Mouse (Mus musculus) 416B (cell line): ENCODE data around the gene Nf2.

ENCODE experiments used
- DNase-seq: peaks from one replicate; pipeline ENCODE4 v3.0.0; 2011; ENCODE audit warnings: low read depth

Nf2 gene

DNA sequence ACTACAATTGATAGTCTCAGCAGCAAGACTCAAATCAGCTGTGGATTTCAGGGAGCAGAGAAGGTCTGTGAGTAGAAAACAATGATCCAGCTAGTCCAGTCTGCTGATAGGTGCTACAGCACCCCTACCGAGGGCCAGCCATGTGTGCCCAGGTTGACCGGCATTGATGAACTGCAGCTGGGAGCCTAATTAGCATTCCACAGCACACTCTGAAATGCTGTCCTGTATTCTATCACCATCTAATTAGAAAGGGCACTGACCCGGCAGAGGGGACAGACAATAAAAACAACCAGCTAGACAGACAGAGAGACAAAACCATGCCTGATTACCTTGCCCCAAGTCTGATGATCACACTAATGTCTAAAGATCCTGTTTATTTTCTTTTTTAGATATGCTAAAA lies 56.3 kb downstream of the Nf2 start:
- no peak for DNase-seq

GRCm38 (mm10) chr11:4791549-4791948 lies 57.8 kb downstream of the Nf2 start:
- DNase-seq = no peak

GRCm38 (mm10) chr11:4789691-4790090 lies 59.6 kb downstream of the Nf2 start:
- no peak for DNase-seq

DNA sequence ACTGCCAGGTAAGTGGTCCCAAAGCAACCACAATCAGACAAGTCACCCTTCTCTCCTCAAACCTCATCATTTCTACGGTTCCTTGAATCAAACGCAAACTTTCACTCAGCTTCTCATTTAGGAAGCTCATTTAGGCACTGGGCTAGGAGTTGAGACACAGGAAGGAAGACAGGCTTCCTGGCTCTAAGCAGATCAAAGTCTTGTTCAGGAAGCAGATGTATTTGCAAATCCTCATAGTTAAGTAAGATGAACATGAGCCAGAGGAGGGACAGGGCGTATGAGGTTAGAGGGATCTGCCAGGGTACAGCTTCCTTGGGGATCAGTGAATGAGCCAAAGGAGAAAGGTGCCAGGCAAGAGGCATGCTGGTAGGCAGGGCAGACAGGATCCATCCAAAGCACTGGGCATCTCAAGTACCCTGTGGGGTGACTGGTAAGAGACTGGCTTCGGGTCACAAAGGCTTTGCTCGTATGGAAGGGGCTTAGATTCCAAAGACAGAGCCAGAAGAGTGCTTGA lies 64.7 kb downstream of the Nf2 start:
- peak; percentile 87 for DNase-seq

DNA sequence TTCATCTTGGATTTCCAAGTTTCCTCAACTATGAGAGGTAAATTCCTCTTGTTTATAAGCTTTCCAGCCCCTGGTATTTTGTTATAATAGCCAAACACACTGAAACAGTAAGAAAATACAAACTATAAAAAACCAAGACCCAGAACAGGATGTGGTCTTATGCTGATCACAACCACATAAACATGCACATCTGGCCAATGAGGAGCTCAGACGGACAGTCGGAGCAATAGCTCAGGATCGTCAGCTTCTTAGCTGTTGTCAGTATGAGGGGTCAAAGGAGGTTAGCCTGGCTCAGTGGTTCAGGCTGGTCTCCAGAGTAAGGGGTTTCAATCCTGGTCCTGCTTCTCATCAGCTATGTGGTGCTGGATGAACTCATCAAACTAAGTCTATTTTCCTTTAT lies 66.2 kb downstream of the Nf2 start:
- DNase-seq = peak; percentile 57

GRCm38 (mm10) chr11:4780927-4781326 lies 68.4 kb downstream of the Nf2 start:
- no peak for DNase-seq

GRCm38 (mm10) chr11:4772925-4773324 lies 76.4 kb downstream of the Nf2 start:
- peak; percentile 54 for DNase-seq

GRCm38 (mm10) chr11:4771756-4772155 lies 77.6 kb downstream of the Nf2 start:
- DNase-seq = no peak

DNA sequence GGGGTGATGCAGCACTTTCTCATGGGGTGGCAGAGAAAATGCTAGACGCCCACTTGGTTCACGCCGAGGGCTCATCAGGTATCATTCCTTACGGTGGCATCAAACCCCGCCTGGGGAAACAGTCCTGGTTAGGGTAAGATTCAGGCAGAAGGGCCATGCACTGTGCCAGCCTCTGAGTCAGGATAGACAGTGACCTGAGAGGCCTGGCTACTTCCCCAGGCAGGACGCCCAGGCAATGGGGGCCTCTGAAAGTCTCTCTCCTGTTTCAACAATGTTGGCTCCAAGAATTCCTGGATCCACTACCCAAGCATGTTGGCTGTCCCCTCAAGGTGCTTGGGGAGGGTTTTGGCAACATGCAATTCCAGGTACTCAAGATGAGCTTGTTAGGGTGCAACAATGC lies 79.5 kb downstream of the Nf2 start:
- DNase-seq = no peak

DNA sequence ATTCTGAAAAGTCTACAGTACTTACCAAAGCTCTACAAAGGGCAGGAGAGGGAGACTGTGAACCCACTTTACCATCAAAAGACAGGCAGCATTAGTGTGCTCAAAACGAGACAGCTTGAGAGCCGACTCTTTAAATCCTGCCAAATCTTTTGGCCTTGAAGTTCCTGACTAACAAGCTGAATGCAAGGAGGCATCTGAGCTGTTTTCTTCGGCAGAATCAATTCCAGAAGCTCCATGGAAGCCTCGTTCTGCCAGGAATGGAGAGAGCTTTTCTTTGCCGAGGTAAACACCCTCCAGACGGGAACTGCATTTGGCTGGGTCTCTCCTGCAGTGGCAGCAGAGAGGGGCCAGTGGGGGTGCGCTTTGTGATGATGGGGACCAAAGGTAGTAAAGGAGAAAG lies 80.0 kb downstream of the Nf2 start:
- DNase-seq = no peak

DNA sequence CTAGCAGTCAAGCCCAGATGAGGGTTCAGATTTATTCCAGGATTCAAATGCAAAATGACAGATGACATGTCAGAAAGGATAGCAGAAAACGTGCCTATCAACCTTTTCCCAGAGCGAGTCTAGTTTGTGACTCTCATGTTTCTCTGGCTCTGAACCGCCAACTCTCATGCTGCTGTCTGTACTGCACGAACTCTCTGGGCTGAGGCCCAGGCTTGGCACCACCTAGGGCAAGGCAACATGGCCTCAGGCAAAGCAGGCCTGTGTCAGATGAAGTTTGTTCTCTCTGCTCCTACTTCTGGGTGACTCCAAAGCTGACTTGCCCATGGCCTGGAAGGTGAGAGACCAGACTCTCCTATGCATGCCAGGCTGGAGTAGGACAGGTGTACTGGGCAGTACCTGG lies 80.9 kb downstream of the Nf2 start:
- DNase-seq = no peak

DNA sequence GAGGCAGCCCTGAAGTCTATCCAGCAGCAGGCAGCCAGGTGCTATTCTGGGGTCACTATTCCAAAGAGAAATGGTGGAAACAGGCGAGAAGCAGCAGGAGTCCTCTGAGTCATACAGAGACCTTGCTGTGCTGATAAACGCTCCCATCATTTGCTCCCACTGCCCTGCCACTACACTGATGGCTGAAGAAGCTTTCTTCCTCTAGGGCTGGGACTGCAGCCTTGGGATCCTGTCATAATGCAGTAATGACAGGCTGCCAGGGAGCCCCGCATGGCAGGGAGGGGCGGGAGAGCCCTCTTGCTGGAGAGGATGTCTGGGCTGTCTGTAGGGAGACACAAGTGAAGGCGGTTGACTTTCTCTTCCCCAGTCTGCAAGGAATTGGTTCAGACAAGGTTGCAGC lies 84.9 kb downstream of the Nf2 start:
- no peak for DNase-seq

GRCm38 (mm10) chr11:4763631-4764030 lies 85.7 kb downstream of the Nf2 start:
- DNase-seq = no peak

- DNase-seq = no peak
Measured at GRCm38 (mm10) chr11:4762511-4762910, 86.8 kb downstream of the Nf2 start.

- no peak for DNase-seq
Measured at GRCm38 (mm10) chr11:4761991-4762390, 87.3 kb downstream of the Nf2 start.

GRCm38 (mm10) chr11:4760438-4760837 lies 88.9 kb downstream of the Nf2 start:
- DNase-seq = no peak

GRCm38 (mm10) chr11:4757789-4758158 lies 91.6 kb downstream of the Nf2 start:
- DNase-seq = no peak

GRCm38 (mm10) chr11:4756984-4757788 lies 92.2 kb downstream of the Nf2 start:
- no peak for DNase-seq

GRCm38 (mm10) chr11:4756460-4756859 lies 92.9 kb downstream of the Nf2 start:
- no peak for DNase-seq

DNA sequence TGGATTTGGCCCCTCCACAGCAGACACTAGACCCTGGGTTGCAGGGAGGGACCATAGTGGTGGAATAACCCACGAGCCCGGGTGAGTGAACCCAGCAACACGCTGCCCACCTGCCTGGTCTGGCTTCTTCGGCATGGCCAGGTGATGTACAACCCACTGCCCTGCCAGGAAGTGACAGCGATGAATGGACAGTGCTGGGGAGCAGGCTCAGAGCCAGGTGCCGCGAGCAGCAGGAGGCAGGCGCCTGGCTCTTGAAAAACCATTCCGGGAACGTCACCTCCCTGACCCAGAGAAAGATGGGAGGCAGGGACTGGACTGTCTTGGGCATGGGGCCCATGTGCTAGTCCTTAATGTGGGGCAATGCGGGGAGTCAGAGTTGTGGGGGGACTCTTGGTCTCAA lies 94.5 kb downstream of the Nf2 start:
- DNase-seq = no peak

GRCm38 (mm10) chr11:4754036-4754435 lies 95.3 kb downstream of the Nf2 start:
- DNase-seq = peak; percentile 26

GRCm38 (mm10) chr11:4752836-4753235 lies 96.5 kb downstream of the Nf2 start:
- DNase-seq = no peak

DNA sequence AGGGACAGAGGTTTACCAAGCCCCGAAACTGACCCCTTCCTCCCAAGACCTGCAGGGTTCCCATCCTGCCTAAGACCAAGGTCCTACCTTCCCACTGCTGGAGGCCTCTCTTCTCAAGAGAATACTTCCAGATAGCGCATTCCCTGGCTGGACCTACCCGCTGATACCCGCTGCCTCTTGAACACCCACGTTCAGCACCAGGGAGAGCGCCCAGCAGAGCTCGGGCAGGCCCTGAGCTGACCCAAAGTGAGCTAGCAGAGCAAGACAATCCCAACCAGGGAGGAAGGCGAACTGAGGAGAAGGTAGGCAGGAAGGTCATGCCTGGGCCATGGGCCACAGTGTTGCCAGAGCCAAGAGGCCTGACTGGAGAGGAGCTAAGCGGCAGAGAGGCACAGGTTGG lies 99.1 kb downstream of the Nf2 start:
- DNase-seq = peak; percentile 74

GRCm38 (mm10) chr11:4747285-4747684 lies 102.1 kb downstream of the Nf2 start:
- DNase-seq = no peak
